Mouse (Mus musculus) CH12.LX (cell line): ENCODE measurements around the gene Adora1. TPM values are rescaled to one million over a fixed set of nuclear protein-coding genes. Genes with fewer than 3 reads are reported as not detected.

Source experiments
- DNase-seq: peaks from one replicate; pipeline ENCODE4 v3.0.0-alpha.2; 2013; ENCODE audit errors: extremely low read depth
- H3K27ac ChIP-seq: 2 replicates; pipeline ENCODE4 v1.5.1; 2012; ENCODE audit warnings: low read depth, mild to moderate bottlenecking, control low read depth, moderate library complexity; ENCODE audit not compliant: insufficient read depth
- H3K27me3 ChIP-seq: replicated peaks from 2 replicates; pipeline ENCODE3; 2012; ENCODE audit warnings: inconsistent platforms
- H3K36me3 ChIP-seq, 2 experiments: replicated peaks in 1 of 2; 2 replicates each; pipeline versions ENCODE3 to v1.6.1; 2012; ENCODE audit warnings: inconsistent platforms in 1 of 2, low read length in 1 of 2, mild to moderate bottlenecking in 1 of 2, mixed read lengths in 1 of 2, moderate library complexity in 1 of 2; ENCODE audit not compliant: control insufficient read depth in 1 of 2, insufficient read depth in 1 of 2
- H3K4me1 ChIP-seq, 2 experiments: 2 replicates each; pipeline ENCODE4 v1.6.1; 2012; ENCODE audit warnings: inconsistent platforms in 1 of 2, moderate library complexity in 1 of 2; ENCODE audit not compliant: insufficient read depth in 2 of 2, control insufficient read depth in 1 of 2
- H3K4me2 ChIP-seq: 2 replicates; pipeline ENCODE4 v1.6.1; 2012; ENCODE audit warnings: low read depth, mild to moderate bottlenecking, control low read depth; ENCODE audit not compliant: poor library complexity, insufficient read depth, severe bottlenecking
- H3K4me3 ChIP-seq, 3 experiments: fragments of 150-350 bp in 1 of 3; sonication (generic) in 1 of 3; replicated peaks in 1 of 3; 2 replicates each; pipeline versions ENCODE3 to v1.5.1; 2011 to 2012; ENCODE audit warnings: low read depth in 2 of 3, low read length in 2 of 3, mild to moderate bottlenecking in 2 of 3, moderate library complexity in 2 of 3, control low read depth in 1 of 3, improper control_type of control experiment in 1 of 3, inconsistent platforms in 1 of 3, mixed read lengths in 1 of 3; ENCODE audit not compliant: poor library complexity in 1 of 3
- H3K79me2 ChIP-seq: replicated peaks from 2 replicates; pipeline ENCODE4 v1.6.1; 2012; ENCODE audit warnings: mild to moderate bottlenecking, moderate library complexity; ENCODE audit not compliant: control insufficient read depth, poor library complexity, insufficient read depth, severe bottlenecking; ENCODE audit errors: extremely low read depth
- H3K9ac ChIP-seq: 2 replicates; pipeline ENCODE4 v1.6.1; 2012; ENCODE audit warnings: low read depth, mild to moderate bottlenecking, control low read depth, moderate library complexity; ENCODE audit not compliant: insufficient read depth
- H3K9me3 ChIP-seq: replicated peaks from 2 replicates; pipeline ENCODE3; 2012; ENCODE audit warnings: low read length, inconsistent platforms, mixed read lengths
- BHLHE40 ChIP-seq: IDR thresholded peaks from 2 replicates; pipeline ENCODE4 v1.6.1; 2011; ENCODE audit warnings: mild to moderate bottlenecking, low read depth, low read length, improper control_type of control experiment
- CTCF ChIP-seq, 2 experiments: IDR thresholded peaks in 1 of 2; conservative IDR thresholded peaks in 1 of 2; 2 replicates each; pipeline ENCODE4 v1.5.1; 2011 to 2012; ENCODE audit warnings: low read depth in 2 of 2, low read length in 2 of 2, improper control_type of control experiment in 1 of 2, inconsistent platforms in 1 of 2, mild to moderate bottlenecking in 1 of 2, moderate library complexity in 1 of 2
- E2F4 ChIP-seq: IDR thresholded peaks from 2 replicates; pipeline ENCODE4 v1.6.1; 2011; ENCODE audit warnings: low read depth, low read length, improper control_type of control experiment; ENCODE audit not compliant: insufficient replicate concordance
- EP300 ChIP-seq: IDR thresholded peaks from 2 replicates; pipeline ENCODE4 v1.6.1; 2011; ENCODE audit warnings: low read length, improper control_type of control experiment
- ETS1 ChIP-seq: conservative IDR thresholded peaks from 2 replicates; pipeline ENCODE4 v1.6.1; 2012; ENCODE audit warnings: low read depth, mild to moderate bottlenecking, inconsistent platforms, low read length, improper control_type of control experiment, moderate library complexity
- GABPA ChIP-seq: IDR thresholded peaks from 2 replicates; pipeline ENCODE4 v1.6.1; 2012; ENCODE audit warnings: low read depth, low read length, improper control_type of control experiment, inconsistent platforms; ENCODE audit not compliant: insufficient replicate concordance
- HCFC1 ChIP-seq: IDR thresholded peaks from 2 replicates; pipeline ENCODE4 v1.6.1; 2012; ENCODE audit warnings: low read depth, mild to moderate bottlenecking, inconsistent platforms, low read length, improper control_type of control experiment
- IRF4 ChIP-seq: IDR thresholded peaks from 2 replicates; pipeline ENCODE4 v1.6.1; 2014; ENCODE audit warnings: low read depth, mild to moderate bottlenecking, inconsistent platforms, low read length, improper control_type of control experiment
- KAT2A ChIP-seq: IDR thresholded peaks from 2 replicates; pipeline ENCODE4 v1.6.1; 2012; ENCODE audit warnings: low read length, improper control_type of control experiment, inconsistent platforms; ENCODE audit not compliant: insufficient replicate concordance
- MAZ ChIP-seq: IDR thresholded peaks from 2 replicates; pipeline ENCODE4 v1.6.1; 2012; ENCODE audit warnings: low read depth, mild to moderate bottlenecking, inconsistent platforms, low read length, improper control_type of control experiment, moderate library complexity
- MEF2A ChIP-seq: IDR thresholded peaks from 2 replicates; pipeline ENCODE4 v1.6.1; 2014; ENCODE audit warnings: low read depth, mild to moderate bottlenecking, inconsistent platforms, low read length, improper control_type of control experiment, borderline replicate concordance
- MXI1 ChIP-seq: IDR thresholded peaks from 2 replicates; pipeline ENCODE4 v1.6.1; 2011; ENCODE audit warnings: mild to moderate bottlenecking, low read depth, low read length, improper control_type of control experiment
- PAX5 ChIP-seq: IDR thresholded peaks from 2 replicates; pipeline ENCODE4 v1.6.1; 2012; ENCODE audit warnings: low read length, inconsistent platforms, mixed read lengths
- POLR2A ChIP-seq: IDR thresholded peaks from 2 replicates; pipeline ENCODE4 v1.6.1; 2011; ENCODE audit warnings: low read depth, mild to moderate bottlenecking, improper control_type of control experiment, low read length
- POLR2AphosphoS2 ChIP-seq: IDR thresholded peaks from 2 replicates; pipeline ENCODE4 v1.6.1; 2011; ENCODE audit warnings: low read depth, low read length, improper control_type of control experiment
- RAD21 ChIP-seq: IDR thresholded peaks from 2 replicates; pipeline ENCODE4 v1.6.1; 2011; ENCODE audit warnings: low read depth, mild to moderate bottlenecking, low read length, improper control_type of control experiment, moderate library complexity
- RCOR1 ChIP-seq: conservative IDR thresholded peaks from 2 replicates; pipeline ENCODE4 v1.6.1; 2012; ENCODE audit warnings: low read depth, mild to moderate bottlenecking, inconsistent platforms, low read length, improper control_type of control experiment
- SIN3A ChIP-seq: IDR thresholded peaks from 2 replicates; pipeline ENCODE4 v1.6.1; 2012; ENCODE audit warnings: low read length, improper control_type of control experiment, inconsistent platforms
- SMC3 ChIP-seq: IDR thresholded peaks from 2 replicates; pipeline ENCODE4 v1.6.1; 2011; ENCODE audit warnings: low read depth, low read length, improper control_type of control experiment
- TBP ChIP-seq: conservative IDR thresholded peaks from 2 replicates; pipeline ENCODE4 v1.6.1; 2011; ENCODE audit warnings: low read depth, low read length, improper control_type of control experiment
- TCF12 ChIP-seq: IDR thresholded peaks from 2 replicates; pipeline ENCODE4 v1.6.1; 2014; ENCODE audit warnings: low read depth, mild to moderate bottlenecking, inconsistent platforms, low read length, improper control_type of control experiment
- UBTF ChIP-seq: IDR thresholded peaks from 2 replicates; pipeline ENCODE4 v1.6.1; 2012; ENCODE audit warnings: low read depth, mild to moderate bottlenecking, inconsistent platforms, low read length, improper control_type of control experiment, moderate library complexity
- USF1 ChIP-seq: IDR thresholded peaks from 2 replicates; pipeline ENCODE4 v1.6.1; 2014; ENCODE audit warnings: low read depth, mild to moderate bottlenecking, inconsistent platforms, low read length, improper control_type of control experiment
- USF2 ChIP-seq: conservative IDR thresholded peaks from 2 replicates; pipeline ENCODE4 v1.6.1; 2011; ENCODE audit warnings: low read depth, low read length, improper control_type of control experiment
- ZC3H11A ChIP-seq: IDR thresholded peaks from 2 replicates; pipeline ENCODE4 v1.6.1; 2012; ENCODE audit warnings: low read depth, mild to moderate bottlenecking, inconsistent platforms, low read length, improper control_type of control experiment
- ZNF384 ChIP-seq: IDR thresholded peaks from 2 replicates; pipeline ENCODE4 v1.6.1; 2012; ENCODE audit warnings: low read depth, low read length, improper control_type of control experiment, inconsistent platforms
- dilution Hi-C: fragments of 300-500 bp; cut with MboI; formaldehyde crosslinking; loops from 2 replicates; pipeline ENCODE4 v1.14.3; 2020; ENCODE audit warnings: low sequenced_read_pairs; ENCODE audit not compliant: extremely low pct_unique_long_range_greater_than_20kb, extremely low pct_ligation_motif_present
- in situ Hi-C: fragments of 300-500 bp; cut with MboI; formaldehyde crosslinking; loops from 3 replicates; pipeline ENCODE4 v1.14.3; 2019; ENCODE audit warnings: low sequenced_read_pairs, low pct_ligation_motif_present, low pct_unique_long_range_greater_than_20kb, mixed read lengths
- polyA plus RNA-seq: library from polyadenylated mRNA; unstranded; fragments of >175 nt; gene quantifications from 2 replicates; pipeline ENCODE4 v1.2.1, GENCODE M21; 2012; ENCODE audit warnings: low read depth; ENCODE audit not compliant: insufficient read length
- total RNA-seq, 2 experiments: library from RNA; depleted of rRNA; stranded (reverse); fragments of 300-350 nt in 1 of 2; fragments of >200 nt in 1 of 2; gene quantifications; 2 replicates each; pipeline ENCODE4 v1.2.3; 2012 to 2014

Gene Adora1
- total and polyA plus RNA-seq, 3 experiments: 0.20 TPM; not detected in 2

DNA sequence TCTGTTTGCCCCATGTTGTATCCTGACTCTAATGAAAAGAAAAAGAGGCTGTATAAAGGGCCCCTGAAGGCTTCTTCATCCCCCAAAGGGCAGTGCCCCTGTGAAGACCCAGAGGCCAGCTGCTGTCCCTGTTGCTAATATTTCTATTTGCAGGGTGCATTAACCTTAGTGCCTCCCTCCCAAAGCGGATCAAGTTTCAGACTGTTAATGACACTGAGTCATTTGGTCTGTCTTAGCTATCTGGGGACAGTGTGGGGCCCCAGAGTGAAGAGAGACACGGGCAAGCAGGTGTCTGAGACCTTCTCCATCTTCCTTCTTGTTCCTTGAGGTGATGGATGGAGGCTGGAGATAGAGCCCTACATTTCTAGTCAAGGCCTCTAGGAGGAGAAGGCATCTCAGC, 40.1 kb downstream of the Adora1 start (continued):
- TF ChIP-seq ZC3H11A (no peak), BHLHE40 (peak; percentile 78), POLR2AphosphoS2 (no peak), USF1 (no peak), MAZ (peak; percentile 82), PAX5 (no peak), POLR2A (peak; percentile 32; the same call in 1 of the 2 replicates), GABPA (no peak), RCOR1 (0 out of 2 replicates have a peak, but pooled peaks have one; percentile 69), CTCF (conservative IDR thresholded peaks at IDR 0.05 in 1 of 2, IDR thresholded peaks at IDR 0.05 in 1 of 2; ENCODE audit: low read depth in 2 of 2, low read length in 2 of 2) (peak in 1 of 2 experiments; percentile 8; a peak in 2 of 4 replicates), E2F4 (no peak), IRF4 (peak; percentile 61), HCFC1 (0 out of 2 replicates have a peak, but pooled peaks have one; percentile 28), TBP (no peak), RAD21 (no peak; the same call in 1 of the 2 replicates), KAT2A (no peak), MXI1 (no peak), TCF12 (peak; percentile 75), SIN3A (peak; percentile 44; the same call in 1 of the 2 replicates), UBTF (no peak), USF2 (no peak)
- TF ChIP-seq, all 38 proteins: peak for 19

- dilution Hi-C loops (no loop called here), in situ Hi-C loops (loop anchor here (5.0 to 10.0 kb wide), 3 partner anchors 38 to 100 kb away; no protein-coding TSS in a partner anchor)
- peak overlapping the region; percentile 18 to 21 (median 20) for H3K4me3 ChIP-seq
- H3K36me3 ChIP-seq: no peaks in the 10 kb centered on the region
- H3K9ac ChIP-seq: peak overlapping the region; percentile 21; the same call in 1 of the 2 replicates
- TF ChIP-seq GABPA: no peak
- TF ChIP-seq MXI1: peak; percentile 31; the same call in 1 of the 2 replicates
- no peak for TF ChIP-seq SMC3
- peak; percentile 17; the same call in 1 of the 2 replicates for TF ChIP-seq POLR2A
- peak; percentile 78 for TF ChIP-seq ETS1
- TF ChIP-seq EP300: no peak; the same call in 1 of the 2 replicates
- TF ChIP-seq BHLHE40: peak; percentile 76
- TF ChIP-seq ZNF384: peak; percentile 43; the same call in 1 of the 2 replicates
- TF ChIP-seq MEF2A: peak; percentile 21; the same call in 1 of the 2 replicates
- no peak for TF ChIP-seq USF2
- TF ChIP-seq TCF12: peak; percentile 17; the same call in 1 of the 2 replicates
- 0 out of 2 replicates have a peak, but pooled peaks have one; percentile 26 for TF ChIP-seq IRF4
- no peak for TF ChIP-seq RAD21
- peak overlapping the region; percentile 89 for H3K27ac ChIP-seq
- peak overlapping the region; percentile 73 for H3K4me2 ChIP-seq
- H3K27me3 ChIP-seq: no peaks in the 10 kb centered on the region
- no peaks in the 10 kb centered on the region for H3K9me3 ChIP-seq
- H3K79me2 ChIP-seq: no peaks in the 10 kb centered on the region
- H3K4me1 ChIP-seq: peaks cover 32 to 93% of the 10 kb centered on the region in 2 experiments
- DNase-seq: peak; percentile 50
Measured at GRCm38 (mm10) chr1:134194298-134195022, 40.8 kb downstream of the Adora1 start.
